Mouse (Mus musculus): Measurements from ENCODE around the gene Col4a1.

DNA sequence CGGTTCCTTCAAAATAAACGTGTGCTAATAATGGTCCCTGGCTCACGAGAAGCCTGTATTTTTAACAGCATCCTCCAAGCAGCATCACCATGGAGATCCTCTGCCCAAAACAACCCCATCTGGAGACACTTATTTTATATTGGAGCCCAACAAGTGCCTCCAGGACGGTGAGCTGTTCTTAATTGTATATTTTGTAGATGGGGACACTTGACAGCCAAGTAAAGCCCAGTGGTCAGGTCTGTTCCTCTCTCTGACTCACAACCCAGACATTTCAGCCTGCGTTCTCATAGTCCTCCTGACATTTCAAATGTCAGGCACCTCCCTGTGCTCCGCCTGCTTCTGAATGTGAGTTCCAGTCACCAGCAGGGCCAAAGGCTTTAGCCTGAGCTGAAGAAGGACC, 43.9 kb downstream of the Col4a1 start:
- TF ChIP-seq CTCF (IDR thresholded peaks at IDR 0.05; ENCODE audit: borderline replicate concordance, insufficient read depth, low read depth, low read length) (no peak), POLR2A (IDR thresholded peaks at IDR 0.05; ENCODE audit: borderline replicate concordance, insufficient read depth, low read length) (no peak)
